Mouse (Mus musculus) embryonic fibroblast, embryonic 13.5 days (primary cell): Measurements from ENCODE around the gene Ccdc88b.

Source experiments
- CTCF ChIP-seq: IDR thresholded peaks from 2 replicates; pipeline ENCODE4 v1.5.1; 2011; ENCODE audit warnings: mild to moderate bottlenecking, control low read depth, low read length, moderate library complexity, borderline replicate concordance; ENCODE audit not compliant: insufficient read depth
- POLR2A ChIP-seq: IDR thresholded peaks from 2 replicates; pipeline ENCODE4 v1.6.1; 2011; ENCODE audit warnings: low read depth, mild to moderate bottlenecking, control low read depth, low read length, moderate library complexity

GRCm38 (mm10) chr19:6851497-6851896 lies 6.5 kb downstream of the Ccdc88b start:
- TF ChIP-seq POLR2A: no peak
- no peak for TF ChIP-seq CTCF
